Mouse (Mus musculus): ENCODE data around the gene Gsn. TPM values are rescaled to one million over a fixed set of nuclear protein-coding genes. Genes with fewer than 3 reads are reported as not detected.
A peak's percentile ranks its signal among the peaks of the same experiment; 100 is the strongest.

Gene Gsn
- polyA plus RNA-seq, 1 experiment from 2014 or later = 321 TPM

DNA sequence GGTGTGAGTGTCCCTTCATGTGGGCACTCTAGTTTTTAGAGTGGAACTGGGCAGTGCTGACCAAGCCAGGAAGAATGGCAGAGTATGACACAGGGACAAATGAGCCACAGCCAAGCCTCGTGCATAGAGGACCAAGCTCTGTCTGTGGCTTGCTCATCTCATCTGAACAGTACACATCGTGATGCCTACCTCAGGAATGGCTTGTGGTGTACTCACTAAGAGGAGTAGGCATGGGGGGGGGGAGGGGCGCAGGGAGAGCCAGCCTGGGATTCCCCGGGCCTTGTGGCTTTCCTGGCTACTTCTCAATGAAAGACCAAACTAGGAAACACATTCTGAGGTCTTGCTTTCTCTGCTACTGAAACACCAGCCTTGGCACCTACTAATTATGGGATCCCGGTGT lies 1.2 kb upstream of the Gsn start:
- no peaks in the 10 kb centered on the region for H3K9me3 ChIP-seq (replicated peaks)
- H3K4me3 ChIP-seq = no peak overlapping the region
- H3K4me1 ChIP-seq (replicated peaks) = peaks cover 41% of the 10 kb centered on the region
- ATAC-seq (replicated peaks; ENCODE audit: insufficient number of reproducible peaks, insufficient read depth, low FRiP score, low read depth) = no peak
- no peak overlapping the region for H3K9ac ChIP-seq
- no peak overlapping the region for H3K27ac ChIP-seq
- H3K4me2 ChIP-seq = no peak overlapping the region
- H3K36me3 ChIP-seq = no peaks in the 10 kb centered on the region
- WGBS = 75% methylated on average over 5 of the region's 5 CpGs
- no peaks in the 10 kb centered on the region for H3K27me3 ChIP-seq

DNA sequence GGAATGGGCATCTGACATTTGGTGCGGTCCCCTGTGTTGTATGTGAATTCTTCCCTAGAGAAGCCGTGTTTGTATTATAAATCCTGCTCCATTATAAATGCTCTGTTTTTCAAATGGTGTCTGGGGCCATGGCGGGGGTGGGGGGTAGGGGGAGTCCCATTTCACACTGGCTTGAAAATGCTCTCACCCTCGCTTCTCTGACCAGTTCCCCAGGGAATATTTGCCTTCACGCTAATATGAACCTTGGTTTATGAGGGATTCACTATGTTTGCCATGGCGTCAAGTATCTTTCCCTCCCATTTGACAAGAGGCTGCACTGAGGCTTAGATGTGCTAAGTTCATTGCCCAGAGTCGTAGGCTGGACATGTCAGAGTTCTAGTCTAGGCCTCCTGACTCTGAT lies 718 bp upstream of the Gsn start:
- Histone ChIP-seq H3K4me1 (replicated peaks) (peaks cover 43% of the 10 kb centered on the region), H3K9ac (0 out of 2 replicates have a peak overlapping the region, but pooled peaks have one; percentile 76), H3K4me2 (peak overlapping the region; percentile 87), H3K27me3 (no peaks in the 10 kb centered on the region), H3K9me3 (replicated peaks) (no peaks in the 10 kb centered on the region), H3K27ac (peak overlapping the region; percentile 90; the same call in 1 of the 2 replicates), H3K4me3 (no peak overlapping the region; the same call in 1 of the 2 replicates), H3K36me3 (no peaks in the 10 kb centered on the region)
- ATAC-seq (replicated peaks; ENCODE audit: insufficient number of reproducible peaks, insufficient read depth, low FRiP score, low read depth) = no peak
- WGBS = 75% methylated on average over 7 of the region's 7 CpGs

DNA sequence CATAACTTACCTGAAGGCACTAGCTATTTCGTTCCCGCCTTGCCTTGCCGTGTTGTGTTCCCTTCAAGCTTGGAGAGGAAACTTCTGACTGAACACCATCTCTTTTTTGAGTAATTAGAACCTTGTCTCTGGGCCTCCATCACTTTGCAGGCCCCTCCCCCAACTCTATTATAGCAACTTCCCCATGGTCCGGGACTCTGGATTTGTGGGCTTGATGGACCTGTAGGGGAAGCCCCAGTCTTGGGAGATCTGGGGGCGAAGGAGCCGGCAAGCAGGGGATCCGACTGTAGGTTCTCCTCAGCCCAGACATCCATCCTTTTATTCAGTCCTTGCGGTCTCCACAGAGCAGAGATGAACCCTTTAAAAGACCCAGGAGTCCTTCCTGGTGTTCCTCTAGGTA lies 752 bp downstream of the Gsn start:
- H3K27ac ChIP-seq = peak overlapping the region; percentile 90
- peak overlapping the region; percentile 76 for H3K4me3 ChIP-seq
- H3K4me2 ChIP-seq = peak overlapping the region; percentile 87
- H3K4me1 ChIP-seq (replicated peaks) = peaks cover 53% of the 10 kb centered on the region
- no peaks in the 10 kb centered on the region for H3K36me3 ChIP-seq
- no peak for ATAC-seq (replicated peaks; ENCODE audit: insufficient number of reproducible peaks, insufficient read depth, low FRiP score, low read depth)
- 44% methylated on average over 8 of the region's 8 CpGs for WGBS
- H3K27me3 ChIP-seq = no peaks in the 10 kb centered on the region
- H3K9me3 ChIP-seq (replicated peaks) = no peaks in the 10 kb centered on the region
- peak overlapping the region; percentile 76 for H3K9ac ChIP-seq

- H3K36me3 ChIP-seq = no peaks in the 10 kb centered on the region
- ATAC-seq (replicated peaks; ENCODE audit: insufficient number of reproducible peaks, insufficient read depth, low FRiP score, low read depth) = no peak
- H3K4me2 ChIP-seq = peak overlapping the region; percentile 87
- H3K4me1 ChIP-seq (replicated peaks) = peaks cover 57% of the 10 kb centered on the region
- peak overlapping the region; percentile 76 for H3K4me3 ChIP-seq
- H3K27ac ChIP-seq = peak overlapping the region; percentile 90
- WGBS = 66% methylated on average over 2 of the region's 2 CpGs
- no peaks in the 10 kb centered on the region for H3K27me3 ChIP-seq
- H3K9me3 ChIP-seq (replicated peaks) = no peaks in the 10 kb centered on the region
- H3K9ac ChIP-seq = no peak overlapping the region
These were observed 1.7 kb downstream of the Gsn start for GRCm38 (mm10) chr2:35257886-35258285.

DNA sequence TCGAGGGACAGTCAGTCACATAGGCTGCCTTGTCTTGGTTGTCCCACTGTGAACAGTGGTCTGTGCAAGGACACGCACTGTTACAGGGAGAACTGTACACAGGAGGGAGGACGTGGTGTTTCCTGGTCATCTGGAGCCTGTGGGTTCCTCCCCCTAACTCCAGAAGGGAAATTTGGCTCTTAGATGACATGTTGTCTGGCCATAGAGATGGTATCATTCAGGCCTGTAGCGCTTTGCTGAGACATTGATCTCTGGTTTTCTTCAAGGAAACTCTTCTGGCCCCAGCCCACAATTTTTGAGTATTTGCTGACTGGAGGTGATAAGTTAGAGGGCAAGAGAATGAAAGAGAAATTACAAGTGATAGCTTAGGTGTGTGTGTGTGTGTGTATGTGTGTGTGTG lies 2.4 kb downstream of the Gsn start:
- no peaks in the 10 kb centered on the region for H3K9me3 ChIP-seq (replicated peaks)
- H3K36me3 ChIP-seq = no peaks in the 10 kb centered on the region
- no peaks in the 10 kb centered on the region for H3K27me3 ChIP-seq
- no peak for ATAC-seq (replicated peaks; ENCODE audit: insufficient number of reproducible peaks, insufficient read depth, low FRiP score, low read depth)
- no peak overlapping the region for H3K4me3 ChIP-seq
- no peak overlapping the region for H3K9ac ChIP-seq
- peaks cover 57% of the 10 kb centered on the region for H3K4me1 ChIP-seq (replicated peaks)
- H3K4me2 ChIP-seq = peak overlapping the region; percentile 87
- 56% methylated on average over 4 of the region's 4 CpGs for WGBS
- peak overlapping the region; percentile 90 for H3K27ac ChIP-seq

DNA sequence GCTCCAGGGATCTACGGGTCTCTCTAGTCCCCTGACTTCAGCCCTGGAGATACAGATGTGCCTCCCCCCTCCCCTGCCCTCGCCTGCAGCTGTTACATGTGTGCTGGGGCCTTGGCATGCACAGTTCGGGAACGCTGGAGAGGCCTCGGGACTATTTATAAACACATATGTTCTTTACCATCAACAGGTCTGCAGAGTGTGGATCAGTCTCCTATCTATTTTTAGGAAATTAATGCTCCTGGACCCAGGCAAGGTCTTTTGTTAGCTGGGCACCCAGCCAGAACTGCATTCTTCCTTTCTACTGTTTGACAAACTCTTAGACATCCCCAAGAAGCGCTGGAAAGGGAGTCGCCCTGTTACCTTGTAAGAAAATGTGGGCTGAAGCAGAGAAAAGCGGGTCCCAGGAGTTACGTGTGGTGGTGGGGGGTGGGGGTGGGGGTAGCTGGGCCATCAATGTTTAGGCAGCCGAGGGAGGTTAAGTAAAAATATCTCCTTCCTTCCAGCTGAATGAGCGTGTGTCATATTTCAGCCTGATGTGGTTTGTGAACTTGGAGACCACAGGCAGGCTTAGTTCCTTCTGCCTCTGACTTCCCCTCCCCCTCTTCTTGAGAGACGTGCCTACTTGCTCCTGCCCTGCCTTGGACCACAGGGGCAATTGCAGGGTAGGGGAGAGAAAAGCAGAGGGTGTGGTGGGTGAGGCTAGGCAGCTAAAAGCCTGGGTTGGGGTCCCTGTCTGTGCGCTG lies 3.3 kb downstream of the Gsn start:
- H3K4me3 ChIP-seq = peak overlapping the region; percentile 21; the same call in 1 of the 2 replicates
- H3K4me2 ChIP-seq = peak overlapping the region; percentile 87
- H3K27ac ChIP-seq = peak overlapping the region; percentile 90
- WGBS = 11% methylated on average over 13 of the region's 13 CpGs
- no peaks in the 10 kb centered on the region for H3K9me3 ChIP-seq (replicated peaks)
- peaks cover 57% of the 10 kb centered on the region for H3K4me1 ChIP-seq (replicated peaks)
- ATAC-seq (replicated peaks; ENCODE audit: insufficient number of reproducible peaks, insufficient read depth, low FRiP score, low read depth) = peak; percentile 38; the same call in 1 of the 2 replicates
- H3K9ac ChIP-seq = peak overlapping the region; percentile 29
- H3K36me3 ChIP-seq = no peaks in the 10 kb centered on the region
- H3K27me3 ChIP-seq = no peaks in the 10 kb centered on the region

DNA sequence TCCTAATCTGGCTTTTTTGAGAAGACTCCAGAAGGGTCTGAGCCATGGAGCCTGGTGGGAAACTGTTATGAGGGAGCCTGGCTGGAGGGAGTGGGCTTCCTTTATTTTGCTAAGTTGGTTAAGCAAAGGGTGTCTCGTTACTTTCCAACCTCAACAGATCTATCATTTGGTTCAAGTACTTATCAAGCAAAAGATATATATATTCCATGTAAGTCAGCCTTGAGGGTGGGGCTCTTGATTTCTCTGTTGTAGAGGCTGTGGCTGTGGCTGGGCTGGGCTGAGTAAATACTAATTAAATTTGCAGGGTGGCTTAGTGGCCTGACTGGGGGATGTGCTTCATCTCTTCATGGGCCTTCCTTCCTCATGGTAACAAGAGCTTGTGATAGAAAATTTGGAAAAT lies 4.1 kb downstream of the Gsn start:
- Histone ChIP-seq H3K36me3 (no peaks in the 10 kb centered on the region), H3K4me3 (no peak overlapping the region), H3K9me3 (replicated peaks) (no peaks in the 10 kb centered on the region), H3K4me1 (replicated peaks) (peaks cover 63% of the 10 kb centered on the region), H3K27me3 (no peaks in the 10 kb centered on the region), H3K27ac (peak overlapping the region; percentile 90), H3K4me2 (peak overlapping the region; percentile 87; the same call in 1 of the 2 replicates), H3K9ac (no peak overlapping the region)
- no peak for ATAC-seq (replicated peaks; ENCODE audit: insufficient number of reproducible peaks, insufficient read depth, low FRiP score, low read depth)
- WGBS = 32% methylated on average over 1 of the region's 1 CpGs

DNA sequence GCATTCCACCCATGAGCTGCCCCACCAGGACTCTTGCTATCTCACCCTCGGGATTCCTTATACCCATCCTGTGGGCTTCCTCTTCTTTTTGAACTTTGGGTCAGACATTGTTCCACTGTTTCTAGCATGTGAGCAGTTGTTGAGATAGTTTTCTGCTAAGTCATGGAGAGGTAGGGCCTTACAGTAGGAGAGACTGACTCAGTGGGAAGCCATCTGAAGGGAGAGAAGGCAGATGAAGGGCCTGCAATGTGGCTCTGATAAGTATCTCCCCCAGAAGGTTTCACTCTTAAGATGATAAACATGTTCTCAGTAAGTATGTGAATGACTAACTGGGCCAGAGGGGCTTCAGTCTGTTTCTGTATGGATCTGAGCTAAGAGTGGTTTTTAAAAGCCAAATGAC lies 7.9 kb downstream of the Gsn start:
- H3K36me3 ChIP-seq = no peaks in the 10 kb centered on the region
- H3K4me1 ChIP-seq (replicated peaks) = peaks cover 69% of the 10 kb centered on the region
- ATAC-seq (replicated peaks; ENCODE audit: insufficient number of reproducible peaks, insufficient read depth, low FRiP score, low read depth) = no peak
- no peak overlapping the region for H3K4me2 ChIP-seq
- no peak overlapping the region for H3K4me3 ChIP-seq
- no peak overlapping the region for H3K9ac ChIP-seq
- WGBS = 57% methylated on average over 1 of the region's 1 CpGs
- no peak overlapping the region for H3K27ac ChIP-seq
- no peaks in the 10 kb centered on the region for H3K9me3 ChIP-seq (replicated peaks)
- H3K27me3 ChIP-seq = no peaks in the 10 kb centered on the region

DNA sequence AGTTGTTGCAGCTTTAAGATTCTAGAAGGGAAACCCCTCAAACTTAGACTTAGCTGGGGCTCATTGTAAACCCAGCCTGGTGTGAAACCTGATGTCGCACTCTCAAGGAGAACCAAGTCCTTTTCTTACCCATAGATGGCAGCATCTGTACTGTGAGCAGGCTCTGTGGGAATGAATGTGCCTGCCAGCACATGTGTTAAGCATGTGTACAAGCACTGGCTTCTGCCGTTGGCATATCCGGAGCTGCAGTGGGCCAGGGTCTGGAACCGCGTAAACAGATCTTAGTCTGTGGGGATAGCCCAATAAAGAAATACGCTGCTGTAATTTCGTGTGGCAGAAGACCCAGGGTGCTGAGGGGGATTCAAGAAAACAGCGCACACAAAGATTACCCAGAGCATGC lies 9.1 kb downstream of the Gsn start:
- H3K9me3 ChIP-seq (replicated peaks) = no peaks in the 10 kb centered on the region
- 0 out of 2 replicates have a peak overlapping the region, but pooled peaks have one; percentile 16 for H3K9ac ChIP-seq
- H3K36me3 ChIP-seq = no peaks in the 10 kb centered on the region
- peak; percentile 34 for ATAC-seq (replicated peaks; ENCODE audit: insufficient number of reproducible peaks, insufficient read depth, low FRiP score, low read depth)
- no peak overlapping the region for H3K4me3 ChIP-seq
- peak overlapping the region; percentile 25; the same call in 1 of the 2 replicates for H3K4me2 ChIP-seq
- 41% methylated on average over 8 of the region's 8 CpGs for WGBS
- H3K27me3 ChIP-seq = no peaks in the 10 kb centered on the region
- peak overlapping the region; percentile 27; the same call in 1 of the 2 replicates for H3K27ac ChIP-seq
- peaks cover 70% of the 10 kb centered on the region for H3K4me1 ChIP-seq (replicated peaks)

DNA sequence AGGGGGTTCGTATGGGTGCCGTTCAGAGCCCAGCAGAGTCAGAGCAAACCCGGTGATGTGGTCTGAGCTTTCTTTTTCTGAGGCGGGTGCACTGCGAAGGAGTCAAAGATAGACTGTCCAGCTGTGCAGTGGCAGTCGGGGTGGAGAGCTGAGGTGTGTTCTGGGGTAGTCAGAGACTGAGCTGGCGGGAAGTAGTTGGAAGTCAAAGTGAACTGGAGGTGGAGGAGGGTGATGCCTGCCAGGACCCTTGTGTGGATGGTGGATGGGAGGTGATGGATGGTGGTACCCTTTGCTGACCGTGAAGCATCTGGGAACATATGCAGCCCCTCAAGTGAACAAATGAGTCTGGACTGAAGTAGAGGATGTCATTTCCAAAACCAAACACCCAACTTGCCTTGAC lies 9.6 kb downstream of the Gsn start:
- H3K4me3 ChIP-seq = no peak overlapping the region
- H3K27ac ChIP-seq = 0 out of 2 replicates have a peak overlapping the region, but pooled peaks have one; percentile 5

GRCm38 (mm10) chr2:35266251-35266905 lies 10.2 kb downstream of the Gsn start:
- Histone ChIP-seq H3K27ac (no peak overlapping the region), H3K4me1 (replicated peaks) (peaks cover 74% of the 10 kb centered on the region), H3K9me3 (replicated peaks) (no peaks in the 10 kb centered on the region), H3K4me3 (no peak overlapping the region), H3K9ac (no peak overlapping the region), H3K27me3 (no peaks in the 10 kb centered on the region), H3K36me3 (no peaks in the 10 kb centered on the region), H3K4me2 (no peak overlapping the region)
- ATAC-seq (replicated peaks; ENCODE audit: insufficient number of reproducible peaks, insufficient read depth, low FRiP score, low read depth) = no peak
- WGBS = 74% methylated on average over 9 of the region's 9 CpGs

More for the DNA sequence above, 9.6 kb downstream of the Gsn start:
- Histone ChIP-seq H3K9ac (no peak overlapping the region), H3K9me3 (replicated peaks) (no peaks in the 10 kb centered on the region), H3K4me1 (replicated peaks) (peaks cover 75% of the 10 kb centered on the region), H3K36me3 (no peaks in the 10 kb centered on the region), H3K27me3 (no peaks in the 10 kb centered on the region), H3K4me2 (peak overlapping the region; percentile 25; the same call in 1 of the 2 replicates)
- WGBS = 65% methylated on average over 8 of the region's 8 CpGs
- ATAC-seq (replicated peaks; ENCODE audit: insufficient number of reproducible peaks, insufficient read depth, low FRiP score, low read depth) = no peak

All from heart, embryonic 15.5 days (tissue).